Comparison of ENCODE assay signal across 22 mouse cellular contexts in genomic region chr15:3536309-3536900, GRCm38 (mm10). TPM values are rescaled to one million over a fixed set of nuclear protein-coding genes. Genes with fewer than 3 reads are reported as not detected.
DNase-seq lines count a peak whose midpoint lies in the region; ATAC-seq and TF ChIP-seq lines count a peak whose summit lies in the region.
"Had no signal": no experiment of that assay in that cellular context is flagged by ENCODE, and none has a peak within 500 bp of the region (broad histone marks: within the 10 kb centered on the region; RNA-seq: fewer than 3 reads in every experiment).

No protein-coding gene starts in this region.

- no peak for ATAC-seq in heart, embryonic 12.5 days (ENCODE audit: insufficient number of reproducible peaks, low FRiP score)
- ATAC-seq in hindbrain, postnatal 0 days = no peak
- ATAC-seq in midbrain, embryonic 14.5 days (ENCODE audit: low FRiP score, low TSS enrichment) = no peak
- no peak for ATAC-seq in midbrain, embryonic 11.5 days (ENCODE audit: low FRiP score)
- ATAC-seq in limb, embryonic 14.5 days (ENCODE audit: low FRiP score, low read depth) = peak; percentile 74
- ATAC-seq: forebrain, embryonic 15.5 days; inflammation-experienced regulatory T-cells, adult 6 months; liver, embryonic 12.5 days had no signal

- no peaks in the 10 kb centered on the region for H3K4me1 ChIP-seq in heart, embryonic 12.5 days (replicated peaks)
- H3K4me1 ChIP-seq in hindbrain, postnatal 0 days (ENCODE audit: insufficient read depth, low read length) = no peaks in the 10 kb centered on the region
- H3K4me1 ChIP-seq in hindbrain, embryonic 10.5 days (replicated peaks) = no peaks in the 10 kb centered on the region
- no peaks in the 10 kb centered on the region for H3K4me1 ChIP-seq in midbrain, embryonic 14.5 days (ENCODE audit: control insufficient read depth, insufficient read depth, low read length)
- H3K4me1 ChIP-seq in midbrain, embryonic 11.5 days (ENCODE audit: control insufficient read depth, insufficient read depth, low read length) = no peaks in the 10 kb centered on the region
- H3K4me1 ChIP-seq in limb, embryonic 14.5 days (ENCODE audit: control insufficient read depth, insufficient read depth, low read length) = peaks cover 10% of the 10 kb centered on the region
- H3K4me1 ChIP-seq: forebrain, embryonic 15.5 days; liver, embryonic 12.5 days; neural tube, embryonic 15.5 days; stomach, embryonic 15.5 days had no signal

- H3K9me3 ChIP-seq in heart, embryonic 12.5 days (replicated peaks) = no peaks in the 10 kb centered on the region
- no peaks in the 10 kb centered on the region for H3K9me3 ChIP-seq in hindbrain, postnatal 0 days (ENCODE audit: low read length)
- no peaks in the 10 kb centered on the region for H3K9me3 ChIP-seq in hindbrain, embryonic 10.5 days
- H3K9me3 ChIP-seq in midbrain, embryonic 14.5 days (ENCODE audit: control insufficient read depth, low read length) = no peaks in the 10 kb centered on the region
- no peaks in the 10 kb centered on the region for H3K9me3 ChIP-seq in midbrain, embryonic 11.5 days (ENCODE audit: control insufficient read depth, low read length)
- 0 out of 2 replicates have a peak, but pooled peaks cover 3% of the 10 kb centered on the region for H3K9me3 ChIP-seq in limb, embryonic 14.5 days (ENCODE audit: control insufficient read depth, low read length)
- H3K9me3 ChIP-seq: forebrain, embryonic 15.5 days; liver, embryonic 12.5 days; lung, embryonic 15.5 days; neural tube, embryonic 15.5 days; stomach, embryonic 15.5 days had no signal

- 80% methylated on average over 3 of the region's 3 CpGs for WGBS in heart, embryonic 12.5 days
- 59% methylated on average over 3 of the region's 3 CpGs for WGBS in hindbrain, postnatal 0 days
- WGBS in hindbrain, embryonic 10.5 days = 79% methylated on average over 3 of the region's 3 CpGs
- WGBS in midbrain, embryonic 14.5 days = 80% methylated on average over 3 of the region's 3 CpGs
- 80% methylated on average over 3 of the region's 3 CpGs for WGBS in midbrain, embryonic 11.5 days
- 29% methylated on average over 3 of the region's 3 CpGs for WGBS in limb, embryonic 14.5 days

- TF ChIP-seq POLR2A in limb, embryonic 14.5 days (IDR thresholded peaks at IDR 0.05; ENCODE audit: borderline replicate concordance, extremely low read depth, insufficient read depth, insufficient read length) = no peak

- no peaks in the 10 kb centered on the region; the same call in 1 of the 2 replicates for H3K36me3 ChIP-seq in heart, embryonic 12.5 days
- H3K36me3 ChIP-seq in hindbrain, postnatal 0 days (ENCODE audit: insufficient read depth, low read length) = no peaks in the 10 kb centered on the region
- no peaks in the 10 kb centered on the region for H3K36me3 ChIP-seq in hindbrain, embryonic 10.5 days
- H3K36me3 ChIP-seq in midbrain, embryonic 14.5 days (ENCODE audit: control insufficient read depth, insufficient read depth, low read length) = no peaks in the 10 kb centered on the region
- no peaks in the 10 kb centered on the region for H3K36me3 ChIP-seq in midbrain, embryonic 11.5 days (ENCODE audit: control insufficient read depth, insufficient read depth, low read length)
- H3K36me3 ChIP-seq in limb, embryonic 14.5 days (ENCODE audit: control insufficient read depth, insufficient read depth, low read length) = no peaks in the 10 kb centered on the region
- H3K36me3 ChIP-seq: forebrain, embryonic 15.5 days; liver, embryonic 12.5 days; lung, embryonic 15.5 days; neural tube, embryonic 15.5 days; stomach, embryonic 15.5 days had no signal

- H3K27me3 ChIP-seq in heart, embryonic 12.5 days (replicated peaks) = no peaks in the 10 kb centered on the region
- no peaks in the 10 kb centered on the region for H3K27me3 ChIP-seq in hindbrain, postnatal 0 days (ENCODE audit: insufficient read depth, low read length)
- no peaks in the 10 kb centered on the region for H3K27me3 ChIP-seq in hindbrain, embryonic 10.5 days (ENCODE audit: insufficient read depth, poor library complexity, severe bottlenecking)
- no peaks in the 10 kb centered on the region for H3K27me3 ChIP-seq in midbrain, embryonic 14.5 days (ENCODE audit: control insufficient read depth, insufficient read depth, low read length)
- no peaks in the 10 kb centered on the region for H3K27me3 ChIP-seq in midbrain, embryonic 11.5 days (ENCODE audit: control insufficient read depth, insufficient read depth, low read length)
- H3K27me3 ChIP-seq in limb, embryonic 14.5 days (ENCODE audit: control insufficient read depth, insufficient read depth, low read length) = no peaks in the 10 kb centered on the region
- H3K27me3 ChIP-seq: CH12.LX; forebrain, embryonic 15.5 days; liver, embryonic 12.5 days; lung, embryonic 15.5 days; neural tube, embryonic 15.5 days; stomach, embryonic 15.5 days had no signal

- peak; percentile 93 for DNase-seq in heart, adult 11 months
- DNase-seq in hindbrain, postnatal 0 days (ENCODE audit: low spot score) = no peak
- DNase-seq in hindbrain, embryonic 10.5 days (ENCODE audit: low spot score) = no peak
- DNase-seq in midbrain, embryonic 14.5 days = peak; percentile 14
- no peak for DNase-seq in midbrain, embryonic 11.5 days (ENCODE audit: low spot score, missing footprints)
- DNase-seq in limb, embryonic 14.5 days (ENCODE audit: low spot score) = peak; percentile 64
- DNase-seq in cerebellum, adult 18-20 months = no peak
- DNase-seq: adrenal gland, postnatal 10 days; cerebellum, adult 9-11 months; gastrocnemius, adult 2 months; layer of hippocampus, adult 9-11 months; spleen, adult 18-20 months; thymus, postnatal 14 days had no signal

- no peak for TF ChIP-seq CTCF in hindbrain, postnatal 0 days (IDR thresholded peaks at IDR 0.05; ENCODE audit: low read depth)

- H3K27ac ChIP-seq in heart, embryonic 12.5 days (ENCODE audit: poor library complexity, severe bottlenecking) = no peak overlapping the region
- H3K27ac ChIP-seq in hindbrain, postnatal 0 days = 0 out of 2 replicates have a peak overlapping the region, but pooled peaks have one; percentile 26
- no peak overlapping the region for H3K27ac ChIP-seq in hindbrain, embryonic 10.5 days
- H3K27ac ChIP-seq in midbrain, embryonic 14.5 days (replicated peaks; ENCODE audit: low read depth, low read length) = no peak overlapping the region
- H3K27ac ChIP-seq in midbrain, embryonic 11.5 days (ENCODE audit: low read depth, low read length) = no peak overlapping the region
- H3K27ac ChIP-seq in limb, embryonic 14.5 days (replicated peaks; ENCODE audit: low read depth, low read length) = peak overlapping the region; percentile 68
- H3K27ac ChIP-seq: forebrain, embryonic 15.5 days; gastrocnemius, adult 2 months; liver, embryonic 12.5 days; lung, embryonic 15.5 days; neural tube, embryonic 15.5 days; stomach, embryonic 15.5 days had no signal

- no peak overlapping the region for H3K4me3 ChIP-seq in heart, embryonic 12.5 days
- H3K4me3 ChIP-seq in hindbrain, postnatal 0 days (ENCODE audit: low read length) = no peak overlapping the region
- no peak overlapping the region for H3K4me3 ChIP-seq in hindbrain, embryonic 10.5 days
- no peak overlapping the region for H3K4me3 ChIP-seq in midbrain, embryonic 14.5 days (replicated peaks; ENCODE audit: low read depth, low read length)
- H3K4me3 ChIP-seq in midbrain, embryonic 11.5 days (ENCODE audit: low read depth, low read length) = no peak overlapping the region
- no peak overlapping the region for H3K4me3 ChIP-seq in limb, embryonic 14.5 days (replicated peaks; ENCODE audit: low read length)
- H3K4me3 ChIP-seq: erythroblast, embryonic 14.5 days; forebrain, embryonic 15.5 days; gastrocnemius, adult 2 months; liver, embryonic 12.5 days; lung, embryonic 15.5 days; neural tube, embryonic 15.5 days; stomach, embryonic 15.5 days had no signal

- no peak overlapping the region for H3K9ac ChIP-seq in heart, embryonic 12.5 days
- H3K9ac ChIP-seq in hindbrain, postnatal 0 days (replicated peaks; ENCODE audit: low read length) = no peak overlapping the region
- H3K9ac ChIP-seq in midbrain, embryonic 14.5 days (replicated peaks; ENCODE audit: low read length) = no peak overlapping the region
- H3K9ac ChIP-seq in midbrain, embryonic 11.5 days (ENCODE audit: low read length) = no peak overlapping the region
- H3K9ac ChIP-seq in limb, embryonic 14.5 days (ENCODE audit: low read depth, low read length, severe bottlenecking) = no peak overlapping the region
- H3K9ac ChIP-seq: forebrain, embryonic 15.5 days; liver, embryonic 12.5 days; lung, embryonic 15.5 days; neural tube, embryonic 15.5 days; stomach, embryonic 15.5 days had no signal

- no peak overlapping the region for H3K4me2 ChIP-seq in heart, embryonic 12.5 days
- H3K4me2 ChIP-seq in hindbrain, postnatal 0 days (ENCODE audit: low read depth, low read length) = no peak overlapping the region
- no peak overlapping the region for H3K4me2 ChIP-seq in midbrain, embryonic 14.5 days (ENCODE audit: low read length)
- no peak overlapping the region for H3K4me2 ChIP-seq in midbrain, embryonic 11.5 days
- H3K4me2 ChIP-seq in limb, embryonic 14.5 days (replicated peaks; ENCODE audit: low read depth, low read length, severe bottlenecking) = no peak overlapping the region
- H3K4me2 ChIP-seq: forebrain, embryonic 15.5 days; liver, embryonic 12.5 days; lung, embryonic 15.5 days; neural tube, embryonic 15.5 days; stomach, embryonic 15.5 days had no signal

RNA-seq across cellular contexts. Expression of gene Ghr, which starts 46.9 kb away (rescaled TPM):
- 68.8 and 70.4 TPM in 2 replicates for polyA plus RNA-seq in heart, embryonic 12.5 days (2016; fragmentation: Nextera tagmentation; extraction: Ambion mirVana)
- total RNA-seq in hindbrain, postnatal 0 days (2014; rRNA removed) = 9.7 and 10.5 TPM in 2 replicates
- polyA plus RNA-seq in hindbrain, postnatal 0 days (2015; fragmentation: Nextera tagmentation; extraction: Ambion mirVana) = 13.1 and 15.8 TPM in 2 replicates
- polyA plus RNA-seq in hindbrain, embryonic 10.5 days (2016; fragmentation: Nextera tagmentation; extraction: Ambion mirVana) = 10.4 and 13.5 TPM in 2 replicates
- polyA plus RNA-seq in midbrain, embryonic 14.5 days (2014; fragmentation: Nextera tagmentation; extraction: Ambion mirVana) = 5.1 and 10.7 TPM in 2 replicates
- 13.6 and 14.6 TPM in 2 replicates for polyA plus RNA-seq in midbrain, embryonic 11.5 days (2014; fragmentation: Nextera tagmentation; extraction: Ambion mirVana)
- 46.5 and 49.7 TPM in 2 replicates for polyA plus RNA-seq in limb, embryonic 14.5 days (2012; rRNA removed)
- 92.9 and 97.6 TPM in 2 replicates for polyA plus RNA-seq in limb, embryonic 14.5 days (2014; fragmentation: Nextera tagmentation; extraction: Ambion mirVana)
- polyA plus RNA-seq: erythroblast, embryonic 14.5 days had no signal

Comparison
In these comparisons a context has a peak if more than half of its experiments do, and no peak if none do; other contexts are left out.
1. DNase-seq: peak in heart, adult 11 months (single experiment), midbrain, embryonic 14.5 days (single experiment) and limb, embryonic 14.5 days (single experiment); none in hindbrain, postnatal 0 days (single experiment), hindbrain, embryonic 10.5 days (single experiment), midbrain, embryonic 11.5 days (single experiment) and cerebellum, adult 18-20 months (0 of 2).
2. H3K27ac ChIP-seq: peak in hindbrain, postnatal 0 days (single experiment) and limb, embryonic 14.5 days (single experiment); none in heart, embryonic 12.5 days (single experiment), hindbrain, embryonic 10.5 days (single experiment), midbrain, embryonic 14.5 days (single experiment) and midbrain, embryonic 11.5 days (single experiment).